Mouse (Mus musculus) layer of hippocampus, adult 2 months (tissue): Measurements from ENCODE around the gene Syne3. TPM values are rescaled to one million over a fixed set of nuclear protein-coding genes. Genes with fewer than 3 reads are reported as not detected.

Experiments
- DNase-seq, 2 experiments: peaks; one replicate each; pipeline ENCODE4 v3.0.0; 2022; ENCODE audit warnings: low spot score in 2 of 2
- H3K27ac ChIP-seq: fragments of 200-600 bp; 2 replicates; pipeline ENCODE4 v1.8.1; 2022
- H3K4me3 ChIP-seq: fragments of 200-600 bp; 2 replicates; pipeline ENCODE4 v1.8.1; 2022; ENCODE audit warnings: mild to moderate bottlenecking
- CTCF ChIP-seq: fragments of 200-600 bp; conservative IDR thresholded peaks from 2 replicates; pipeline ENCODE4 v1.8.1; 2022; ENCODE audit warnings: antibody characterized with exemption, mild to moderate bottlenecking, moderate library complexity
- total RNA-seq, 2 experiments: library from RNA; stranded (reverse); gene quantifications; 2 replicates each; pipeline ENCODE4 v1.2.3; 2021

Syne3 gene
- total RNA-seq, 2 experiments from 2014 or later, result 1.7 to 1.8 TPM

DNA sequence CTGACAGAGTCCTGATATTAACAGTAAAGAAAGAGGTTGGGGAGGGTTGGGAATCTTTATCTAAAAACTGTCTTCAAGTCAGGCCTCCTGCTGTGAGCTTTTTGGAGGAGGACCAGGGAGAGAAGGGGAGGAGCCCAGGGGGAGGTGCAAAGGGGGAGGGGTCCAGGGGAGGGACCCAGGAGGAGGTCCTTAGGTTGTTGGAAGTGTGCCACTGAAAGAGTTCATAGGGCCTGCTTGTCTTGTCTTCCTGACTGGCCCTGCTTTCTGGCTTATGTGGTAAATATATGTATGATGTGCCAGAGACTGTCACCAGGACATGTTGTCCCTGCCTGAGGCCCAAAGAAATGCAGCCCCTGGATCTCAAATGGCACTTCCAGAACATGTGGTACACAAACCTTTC, 49.2 kb downstream of the Syne3 start:
- DNase-seq, result no peak
- no peak for TF ChIP-seq CTCF
- Histone ChIP-seq H3K27ac (no peak overlapping the region), H3K4me3 (no peak overlapping the region)

DNA sequence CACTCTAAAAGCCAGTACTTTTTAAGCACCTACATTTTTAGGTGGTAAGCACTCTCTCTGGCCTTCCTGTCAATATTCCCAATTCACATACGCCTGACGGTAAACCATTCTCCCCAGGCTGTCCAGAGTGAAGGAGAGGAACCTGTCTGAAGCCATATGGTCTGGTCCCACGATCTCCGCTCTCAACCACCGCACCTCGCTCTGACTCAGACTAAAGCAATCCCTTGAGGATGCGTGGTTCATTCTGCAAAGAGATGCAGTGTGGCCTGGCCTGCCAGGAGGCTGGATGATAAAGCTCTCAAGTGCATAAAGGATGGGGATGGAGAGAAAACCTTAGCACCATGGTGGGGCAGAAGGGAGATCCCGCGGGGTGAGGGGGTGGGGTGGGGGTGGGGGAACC, 49.6 kb downstream of the Syne3 start:
- no peak overlapping the region for H3K4me3 ChIP-seq
- no peak for DNase-seq
- H3K27ac ChIP-seq, result no peak overlapping the region
- no peak for TF ChIP-seq CTCF

DNA sequence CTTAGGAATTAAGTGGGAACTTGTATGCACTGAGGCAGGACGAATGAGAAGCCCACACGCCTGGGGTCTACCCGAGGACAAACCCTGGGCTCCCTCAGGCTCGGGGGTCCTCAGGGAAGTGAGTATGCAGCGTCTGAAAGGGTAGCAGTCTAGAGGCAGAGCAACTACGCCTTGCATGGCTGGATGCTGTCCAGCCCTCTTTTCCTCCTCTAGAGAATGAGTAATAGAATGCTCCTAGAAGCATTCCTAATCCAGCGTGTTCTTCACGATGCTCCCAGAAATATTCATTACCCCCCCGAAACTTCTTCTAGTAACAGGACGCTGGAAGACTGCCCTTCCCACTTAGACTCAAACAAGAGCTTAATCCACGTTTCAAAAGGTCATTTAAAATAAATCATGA, 51.3 kb downstream of the Syne3 start:
- no peak for TF ChIP-seq CTCF
- Histone ChIP-seq H3K27ac (no peak overlapping the region), H3K4me3 (no peak overlapping the region)
- DNase-seq, result no peak

DNA sequence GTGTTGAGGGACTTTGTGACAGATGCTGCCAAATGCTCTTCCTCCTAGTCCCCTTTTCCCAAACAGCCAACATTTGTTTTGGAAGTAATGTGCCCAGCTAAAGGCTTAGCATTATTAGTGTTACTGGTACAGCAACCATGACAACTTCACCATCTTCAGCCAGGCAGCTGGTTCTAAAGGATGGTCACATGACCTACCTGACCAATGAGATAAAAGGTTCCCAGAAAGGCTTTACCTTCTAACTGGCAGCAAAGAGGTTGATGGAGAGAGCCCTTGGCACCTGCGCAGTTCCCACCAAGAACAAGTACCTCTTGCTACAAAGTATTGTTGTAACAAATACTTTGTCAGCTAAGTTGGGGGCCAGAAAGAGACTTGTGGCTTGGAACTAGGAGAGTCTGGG, 52.4 kb downstream of the Syne3 start:
- TF ChIP-seq CTCF, result no peak
- no peak for DNase-seq
- Histone ChIP-seq H3K4me3 (no peak overlapping the region), H3K27ac (no peak overlapping the region)

DNA sequence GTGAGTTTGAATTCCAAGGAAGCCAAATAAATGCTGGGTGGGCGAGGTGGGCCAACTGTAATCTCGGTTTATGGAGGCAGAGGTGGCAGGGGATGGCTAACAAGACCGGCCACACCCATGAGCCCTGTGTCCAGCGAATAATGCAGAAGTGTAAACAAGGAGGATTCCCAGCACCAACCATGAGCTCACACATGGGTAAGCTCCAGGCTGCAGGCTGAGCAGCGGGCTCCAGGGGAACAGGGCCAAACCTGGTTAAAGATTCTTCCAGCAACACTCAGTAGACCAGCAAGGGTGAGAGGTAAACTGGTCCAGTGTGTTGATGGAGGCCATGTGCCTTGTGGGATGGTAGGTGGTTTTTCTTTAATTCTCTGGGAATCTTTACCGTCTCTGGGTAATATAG, 53.2 kb downstream of the Syne3 start:
- Histone ChIP-seq H3K4me3 (no peak overlapping the region), H3K27ac (no peak overlapping the region)
- DNase-seq, result no peak
- no peak for TF ChIP-seq CTCF

DNA sequence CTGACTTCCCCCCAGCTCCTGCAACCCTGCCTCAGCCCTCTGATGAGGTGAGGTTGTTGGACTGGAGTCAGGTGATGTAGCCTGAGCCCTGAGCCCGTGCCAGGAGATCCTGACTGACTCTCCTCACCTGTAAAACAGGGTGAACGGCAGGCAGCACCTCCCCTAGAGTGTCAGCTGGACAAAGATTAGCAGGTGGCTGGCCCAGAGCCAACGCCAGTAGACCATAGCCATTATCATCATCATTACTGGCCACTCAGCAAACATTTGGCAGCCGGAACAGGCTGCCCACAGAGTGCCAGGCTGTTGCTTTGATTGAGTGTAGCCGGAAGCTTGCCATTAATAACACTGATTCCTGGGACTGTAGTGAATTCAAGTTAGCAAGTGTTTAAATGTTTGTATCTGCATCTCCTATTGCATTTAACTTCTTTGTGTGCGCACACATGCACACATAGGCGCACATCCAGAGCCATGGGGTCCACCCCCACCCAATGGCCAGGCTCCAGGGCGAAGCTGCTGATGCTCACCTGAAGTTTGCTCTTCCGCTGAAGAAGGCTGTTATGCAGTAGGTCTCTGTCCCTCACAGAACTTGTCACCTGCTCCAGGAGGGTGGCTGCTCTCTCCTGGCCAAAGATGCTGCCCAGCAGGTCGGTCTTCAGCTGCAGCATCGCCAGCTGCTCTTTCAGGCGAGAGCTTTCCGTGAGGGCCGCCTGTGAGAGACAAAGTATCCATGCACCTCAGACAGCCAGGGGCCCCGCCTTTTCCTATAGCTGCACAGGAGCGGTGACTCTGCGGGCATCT, 54.4 kb downstream of the Syne3 start:
- H3K27ac ChIP-seq, result no peak overlapping the region
- no peak for TF ChIP-seq CTCF
- no peak overlapping the region for H3K4me3 ChIP-seq
- no peak for DNase-seq

DNA sequence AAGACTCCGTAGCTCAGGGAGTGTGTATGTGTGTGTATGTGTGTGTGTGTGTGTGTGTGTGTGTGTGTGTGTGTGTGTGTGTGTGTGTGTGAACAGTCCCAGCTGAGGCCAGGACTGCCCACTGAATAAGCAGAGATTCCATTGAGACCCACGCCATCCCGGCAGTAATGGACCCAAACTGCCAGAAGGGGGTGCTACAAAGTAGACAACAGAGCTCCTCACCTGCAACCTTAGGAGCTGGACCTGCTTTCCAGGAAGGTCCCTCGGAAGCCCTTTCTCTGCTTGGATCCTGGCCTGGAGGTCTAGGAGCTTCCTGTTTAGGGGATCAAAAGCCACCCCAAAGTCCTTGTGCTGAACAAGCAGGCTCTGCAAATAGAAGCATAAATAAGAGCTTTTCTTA, 55.7 kb downstream of the Syne3 start:
- Histone ChIP-seq H3K4me3 (no peak overlapping the region), H3K27ac (no peak overlapping the region)
- DNase-seq, result peak in 1 of 2 experiments; percentile 64
- peak; percentile 73 for TF ChIP-seq CTCF

DNA sequence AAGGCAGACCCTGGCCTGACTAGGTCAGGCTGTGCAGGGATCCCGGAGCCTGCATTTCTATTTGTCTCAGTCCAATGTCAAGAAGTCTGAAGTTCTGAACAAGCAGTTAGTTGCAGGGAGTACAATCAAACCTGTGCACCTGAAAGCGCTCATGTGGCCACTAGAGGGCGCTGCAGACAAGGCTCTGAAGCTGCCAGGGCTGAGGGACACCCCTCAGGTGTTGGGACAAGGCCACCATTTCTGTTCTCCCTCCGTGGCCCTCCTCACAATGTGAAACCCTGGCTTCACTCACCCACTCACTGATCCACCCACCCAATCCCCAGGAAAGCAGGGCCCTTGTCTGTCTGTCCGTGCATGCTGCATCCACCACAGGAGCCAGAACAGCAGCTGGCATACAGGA, 57.2 kb downstream of the Syne3 start:
- DNase-seq, result peak; percentile 48 to 80
- peak; percentile 94 for TF ChIP-seq CTCF
- no peak overlapping the region for H3K4me3 ChIP-seq
- H3K27ac ChIP-seq, result no peak overlapping the region

DNA sequence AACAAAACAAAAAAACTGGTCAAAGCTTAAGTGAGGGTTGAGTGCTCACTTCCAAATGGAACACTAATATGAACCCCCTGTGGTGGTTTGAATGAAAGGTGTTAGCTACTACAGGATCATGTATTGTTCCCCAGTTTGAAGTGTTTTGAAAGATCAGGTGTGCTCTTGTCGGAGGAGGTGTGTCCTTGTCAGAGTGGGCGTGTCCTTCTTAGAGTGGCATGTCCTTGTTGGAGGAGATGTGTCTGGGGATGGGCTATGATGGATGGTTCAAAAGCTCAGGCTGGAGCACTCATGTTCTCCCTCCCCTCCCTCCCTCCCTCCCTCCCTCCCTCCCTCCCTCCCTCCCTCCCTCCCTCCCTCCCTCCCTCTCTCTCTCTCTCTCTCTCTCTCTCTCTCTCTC, 61.7 kb downstream of the Syne3 start:
- no peak for TF ChIP-seq CTCF
- no peak for DNase-seq
- H3K4me3 ChIP-seq, result no peak overlapping the region
- no peak overlapping the region for H3K27ac ChIP-seq

DNA sequence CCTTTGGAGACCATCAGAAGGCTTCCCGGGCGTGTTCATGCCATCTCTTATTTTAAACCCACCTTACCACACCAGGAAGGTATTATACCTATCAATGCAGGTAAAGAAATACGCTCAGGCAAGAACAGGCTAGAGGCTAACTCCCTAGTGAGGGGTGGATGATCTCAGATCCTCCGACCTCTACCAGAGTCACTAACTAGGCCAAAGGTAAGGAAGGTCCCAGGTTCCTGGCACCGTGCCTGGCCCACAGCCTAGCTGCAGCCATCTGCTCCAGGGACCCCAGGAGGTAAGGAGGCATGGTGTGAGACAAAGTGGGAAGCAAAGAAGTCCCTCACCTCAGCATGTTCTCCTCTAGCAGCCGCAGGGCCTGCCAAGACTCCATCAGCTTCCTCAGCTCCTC, 63.4 kb downstream of the Syne3 start:
- TF ChIP-seq CTCF, result no peak
- no peak overlapping the region for H3K27ac ChIP-seq
- H3K4me3 ChIP-seq, result no peak overlapping the region
- DNase-seq, result no peak

DNA sequence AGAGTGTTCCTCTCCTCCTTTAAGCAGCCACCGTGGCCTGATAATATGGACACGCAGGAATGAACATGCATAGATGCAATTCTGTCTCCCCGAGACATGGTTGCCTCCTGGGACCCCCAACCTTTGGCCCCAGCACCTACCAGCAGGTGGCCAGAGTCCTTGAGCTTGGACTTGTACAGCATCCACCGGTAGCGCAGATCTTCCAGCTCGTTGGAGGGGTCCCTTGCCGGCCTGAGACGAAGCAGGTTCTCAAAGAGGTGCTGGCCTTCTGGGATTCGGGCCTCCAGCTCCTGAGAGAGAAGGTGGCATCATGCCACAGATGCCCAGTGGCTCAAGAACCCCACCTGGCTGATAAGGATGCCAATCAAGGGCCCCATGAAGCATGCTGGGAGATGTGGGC, 69.1 kb downstream of the Syne3 start:
- Histone ChIP-seq H3K4me3 (no peak overlapping the region), H3K27ac (no peak overlapping the region)
- no peak for DNase-seq
- no peak for TF ChIP-seq CTCF

DNA sequence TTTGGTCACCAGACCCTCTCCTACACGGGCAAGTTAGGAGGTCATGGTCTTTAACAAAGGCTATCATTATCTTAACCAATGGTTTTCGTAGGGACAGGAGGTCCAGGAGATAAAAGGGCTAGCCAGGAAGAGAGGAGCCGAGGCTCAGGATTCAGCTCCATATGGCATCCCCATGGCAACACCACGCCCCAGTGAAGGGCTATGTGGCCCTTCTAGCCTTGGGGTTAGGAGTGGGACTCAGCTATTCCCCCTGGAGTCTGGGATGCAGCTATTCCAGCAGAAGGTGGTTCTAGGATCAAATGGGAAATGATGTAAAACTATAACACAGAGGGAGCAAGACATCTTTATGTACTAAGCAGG, 69.6 kb downstream of the Syne3 start:
- DNase-seq, result no peak
- TF ChIP-seq CTCF, result no peak; the same call in 1 of the 2 replicates
- no peak overlapping the region for H3K4me3 ChIP-seq
- no peak overlapping the region for H3K27ac ChIP-seq

DNA sequence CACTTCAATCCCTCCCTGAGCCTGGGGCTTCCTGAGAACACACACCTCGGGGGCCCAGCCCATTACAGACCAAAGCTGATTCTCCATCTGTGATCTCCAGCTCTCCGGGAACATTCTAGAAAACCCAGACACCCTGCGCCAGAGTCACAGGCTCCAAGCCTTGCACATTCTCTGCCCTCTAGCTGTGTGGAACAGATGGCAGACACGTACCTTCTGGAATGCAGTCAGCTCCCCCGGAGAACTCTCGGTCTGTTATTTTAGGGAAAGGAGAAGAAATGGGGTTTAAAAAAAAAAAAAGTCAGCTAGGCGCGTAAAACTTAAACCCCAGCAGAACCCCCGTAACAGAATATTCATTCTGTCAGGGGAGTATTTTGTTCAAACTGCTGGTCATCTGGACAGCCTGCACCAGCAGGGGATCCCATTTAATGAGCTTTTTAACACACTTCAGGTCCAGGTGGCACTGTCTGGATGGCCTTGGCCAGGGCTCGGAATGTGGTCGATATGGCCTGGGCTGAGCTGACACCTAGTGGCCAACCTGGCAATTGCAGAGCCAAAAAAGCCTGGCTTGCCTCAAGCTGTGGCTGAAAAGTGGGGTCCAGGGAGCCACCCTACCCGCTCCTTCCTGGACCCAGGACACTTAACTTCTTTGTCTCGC, 70.1 kb downstream of the Syne3 start:
- TF ChIP-seq CTCF, result peak; percentile 99
- Histone ChIP-seq H3K27ac (peak overlapping the region; percentile 61; the same call in 1 of the 2 replicates), H3K4me3 (peak overlapping the region; percentile 8; the same call in 1 of the 2 replicates)
- peak; percentile 63 to 88 for DNase-seq

DNA sequence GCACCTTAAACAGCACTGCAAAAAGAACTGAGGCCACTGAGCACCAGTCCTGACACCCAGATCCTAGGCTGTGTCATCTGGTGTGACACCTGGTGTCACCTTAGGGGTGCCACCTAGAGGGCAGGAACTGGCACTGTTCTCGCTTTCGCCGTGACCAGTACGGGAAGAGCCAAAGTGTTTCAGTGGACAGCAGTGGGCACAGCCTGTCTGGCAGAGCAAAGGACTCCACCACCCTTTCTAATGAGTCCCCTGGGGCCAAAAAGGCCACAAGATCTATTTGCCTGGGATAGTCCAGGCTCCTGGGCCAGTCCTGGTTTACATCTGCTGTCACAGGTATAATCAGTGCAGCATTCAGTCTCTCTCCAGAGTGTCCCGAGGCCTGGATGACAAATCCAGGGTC, 70.7 kb downstream of the Syne3 start:
- Histone ChIP-seq H3K27ac (peak overlapping the region; percentile 61; the same call in 1 of the 2 replicates), H3K4me3 (no peak overlapping the region; the same call in 1 of the 2 replicates)
- TF ChIP-seq CTCF, result no peak

More for the DNA sequence above, 70.7 kb downstream of the Syne3 start:
- DNase-seq, result no peak
